9 mouse cellular contexts compared by ENCODE assay signal in the genomic region with DNA sequence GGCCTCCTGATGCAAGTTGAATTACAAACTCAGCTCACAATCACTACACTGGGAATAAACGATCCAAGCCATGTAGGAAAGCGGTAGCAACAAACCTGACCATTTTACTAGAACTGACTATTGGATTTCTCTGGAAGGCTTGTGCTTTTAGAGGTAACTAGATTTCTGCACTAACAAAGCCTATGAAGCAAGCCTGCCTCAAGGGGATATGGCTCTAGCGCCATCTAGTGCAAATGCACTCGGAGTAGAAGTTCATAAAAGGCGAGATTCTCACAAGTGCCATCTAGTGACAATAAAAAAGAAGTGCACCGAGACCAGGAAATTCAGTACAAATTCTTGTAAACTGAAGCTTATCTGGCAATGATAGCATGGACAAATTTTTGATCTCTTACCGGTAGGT.
DNase-seq lines count a peak whose midpoint lies in the region; ATAC-seq lines count a peak whose summit lies in the region.
"Had no signal": no experiment of that assay in that cellular context is flagged by ENCODE, and none has a peak within 500 bp of the region (broad histone marks: within the 10 kb centered on the region; RNA-seq: fewer than 3 reads in every experiment).

No protein-coding gene starts in this region.

- 21% methylated on average over 7 of the region's 7 CpGs for WGBS in liver, embryonic 13.5 days (ENCODE audit: insufficient replicate concordance)

- ATAC-seq in liver, embryonic 13.5 days (ENCODE audit: low read depth) = no peak
- ATAC-seq in activated CD4-positive, CD25-positive, alpha-beta regulatory T cell, adult 4 months = no peak

- H3K9me3 ChIP-seq in liver, embryonic 13.5 days (replicated peaks) = no peaks in the 10 kb centered on the region
- H3K9me3 ChIP-seq: stomach, embryonic 15.5 days had no signal

- H3K36me3 ChIP-seq in liver, embryonic 13.5 days = no peaks in the 10 kb centered on the region
- H3K36me3 ChIP-seq: stomach, embryonic 15.5 days had no signal

- no peak overlapping the region for H3K4me2 ChIP-seq in liver, embryonic 13.5 days
- H3K4me2 ChIP-seq: stomach, embryonic 15.5 days had no signal

- H3K4me1 ChIP-seq in liver, embryonic 13.5 days (replicated peaks) = no peaks in the 10 kb centered on the region
- H3K4me1 ChIP-seq: stomach, embryonic 15.5 days had no signal

- no peaks in the 10 kb centered on the region for H3K27me3 ChIP-seq in liver, embryonic 13.5 days
- H3K27me3 ChIP-seq: stomach, embryonic 15.5 days had no signal

- no peak overlapping the region for H3K4me3 ChIP-seq in liver, embryonic 13.5 days (replicated peaks)
- H3K4me3 ChIP-seq: stomach, embryonic 15.5 days had no signal

- H3K9ac ChIP-seq in liver, embryonic 13.5 days = no peak overlapping the region
- H3K9ac ChIP-seq: stomach, embryonic 15.5 days had no signal

- no peak overlapping the region for H3K27ac ChIP-seq in liver, embryonic 13.5 days
- H3K27ac ChIP-seq: stomach, embryonic 15.5 days had no signal

- DNase-seq in CD4-positive helper T cell, adult 2 months (ENCODE audit: low read depth, low spot score) = peak; percentile 2
- peak; percentile 43 to 85 for DNase-seq in adrenal gland, adult (ENCODE audit: inconsistent age in 2 of 2, low spot score in 1 of 2)
- DNase-seq in embryo, embryonic 10.5 days (ENCODE audit: low spot score) = peak; percentile 81
- DNase-seq in gonadal fat pad, adult 2 months (ENCODE audit: low read depth) = peak; percentile 5
- DNase-seq in kidney, postnatal 10 days = peak; percentile 74
- DNase-seq in liver, embryonic 13.5 days = peak; percentile 3
- DNase-seq in ovary, adult 18-20 months (ENCODE audit: low spot score) = peak; percentile 63

Comparison
In these comparisons a context has a peak if more than half of its experiments do, and no peak if none do; other contexts are left out.
1. DNase-seq: peak in every context shown above with its lines; median percentile 81 in embryo, embryonic 10.5 days; 74 in kidney, postnatal 10 days; 64 in adrenal gland, adult; 63 in ovary, adult 18-20 months; 5 in gonadal fat pad, adult 2 months; 3 in liver, embryonic 13.5 days; 2 in CD4-positive helper T cell, adult 2 months.